Mouse (Mus musculus) C2C12 (cell line): Measurements from ENCODE around the gene Slc35f4. TPM values are rescaled to one million over a fixed set of nuclear protein-coding genes. Genes with fewer than 3 reads are reported as not detected.

ENCODE experiments used
- H3K27me3 ChIP-seq: one replicate; pipeline ENCODE4 v1.6.1; 2011; ENCODE audit not compliant: control insufficient read depth, insufficient read depth, insufficient read length
- H3K36me3 ChIP-seq: one replicate; pipeline ENCODE4 v1.6.1; 2011; ENCODE audit not compliant: control insufficient read depth, insufficient read depth
- H3K4me3 ChIP-seq: one replicate; pipeline ENCODE4 v1.5.1; 2011; ENCODE audit warnings: mild to moderate bottlenecking, control low read depth; ENCODE audit not compliant: poor library complexity, insufficient read depth, severe bottlenecking
- H3K79me2 ChIP-seq: one replicate; pipeline ENCODE4 v1.6.1; 2011; ENCODE audit not compliant: control insufficient read depth, insufficient read depth
- H3K79me3 ChIP-seq: one replicate; pipeline ENCODE4 v1.6.1; 2011; ENCODE audit warnings: low read depth, control low read depth
- H3ac ChIP-seq: one replicate; pipeline ENCODE3; 2011; ENCODE audit warnings: low read depth; ENCODE audit not compliant: control insufficient read depth, insufficient read length
- CEBPB ChIP-seq: IDR thresholded peaks from one replicate; pipeline ENCODE4 v1.6.1; 2011; ENCODE audit warnings: low read depth, mild to moderate bottlenecking, control low read depth, moderate library complexity
- CTCF ChIP-seq: IDR thresholded peaks from one replicate; pipeline ENCODE4 v1.5.1; 2011; ENCODE audit not compliant: control insufficient read depth, insufficient read depth, insufficient read length
- FOSL1 ChIP-seq: IDR thresholded peaks from one replicate; pipeline ENCODE4 v1.8.0; 2011; ENCODE audit warnings: mild to moderate bottlenecking, low read length; ENCODE audit not compliant: poor library complexity, insufficient read depth, severe bottlenecking
- MAX ChIP-seq: IDR thresholded peaks from one replicate; pipeline ENCODE4 v1.6.1; 2011; ENCODE audit warnings: mild to moderate bottlenecking, control low read depth
- MYOD1 ChIP-seq: IDR thresholded peaks from one replicate; pipeline ENCODE4 v1.6.1; 2011; ENCODE audit warnings: low read depth; ENCODE audit not compliant: control insufficient read depth, insufficient read length
- MYOG ChIP-seq: IDR thresholded peaks from one replicate; pipeline ENCODE4 v1.6.1; 2011; ENCODE audit not compliant: control insufficient read depth, insufficient read length; ENCODE audit errors: extremely low read depth
- USF1 ChIP-seq: IDR thresholded peaks from one replicate; pipeline ENCODE4 v1.6.1; 2011; ENCODE audit warnings: low read depth, mild to moderate bottlenecking, control low read depth, moderate library complexity
- polyA plus RNA-seq: library from polyadenylated mRNA; unstranded; fragments of >200 nt; fragmentation: generic; extraction: Trizol; gene quantifications from one replicate; pipeline ENCODE4 v1.2.1, GENCODE M21; 2012; ENCODE audit warnings: missing spikeins

Slc35f4 gene
- polyA plus RNA-seq, 1 experiment: not detected

DNA sequence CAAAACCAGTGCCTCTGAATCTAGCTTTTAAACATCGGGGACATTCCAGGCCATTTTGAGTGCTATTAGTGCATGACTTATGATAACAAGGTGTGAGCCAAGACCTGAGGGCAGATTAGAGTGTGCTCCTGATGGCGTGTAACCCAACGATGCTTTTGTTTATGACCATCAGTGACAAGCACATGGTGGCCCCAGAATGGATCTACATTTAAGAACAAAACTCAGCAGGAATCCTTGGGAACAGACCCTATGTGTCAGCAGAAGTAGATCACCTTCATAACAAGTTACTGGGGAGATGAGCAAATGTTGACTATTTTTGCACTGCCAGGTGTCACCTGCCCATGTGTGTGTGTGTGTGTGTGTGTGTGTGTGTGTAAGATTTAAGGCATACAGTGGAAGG is 218.0 kb downstream of the Slc35f4 start:
- Histone ChIP-seq H3K79me3 (no peaks in the 10 kb centered on the region), H3K36me3 (no peaks in the 10 kb centered on the region), H3ac (no peak overlapping the region), H3K4me3 (no peak overlapping the region), H3K27me3 (no peaks in the 10 kb centered on the region), H3K79me2 (no peaks in the 10 kb centered on the region)
- TF ChIP-seq MYOD1: no peak

DNA sequence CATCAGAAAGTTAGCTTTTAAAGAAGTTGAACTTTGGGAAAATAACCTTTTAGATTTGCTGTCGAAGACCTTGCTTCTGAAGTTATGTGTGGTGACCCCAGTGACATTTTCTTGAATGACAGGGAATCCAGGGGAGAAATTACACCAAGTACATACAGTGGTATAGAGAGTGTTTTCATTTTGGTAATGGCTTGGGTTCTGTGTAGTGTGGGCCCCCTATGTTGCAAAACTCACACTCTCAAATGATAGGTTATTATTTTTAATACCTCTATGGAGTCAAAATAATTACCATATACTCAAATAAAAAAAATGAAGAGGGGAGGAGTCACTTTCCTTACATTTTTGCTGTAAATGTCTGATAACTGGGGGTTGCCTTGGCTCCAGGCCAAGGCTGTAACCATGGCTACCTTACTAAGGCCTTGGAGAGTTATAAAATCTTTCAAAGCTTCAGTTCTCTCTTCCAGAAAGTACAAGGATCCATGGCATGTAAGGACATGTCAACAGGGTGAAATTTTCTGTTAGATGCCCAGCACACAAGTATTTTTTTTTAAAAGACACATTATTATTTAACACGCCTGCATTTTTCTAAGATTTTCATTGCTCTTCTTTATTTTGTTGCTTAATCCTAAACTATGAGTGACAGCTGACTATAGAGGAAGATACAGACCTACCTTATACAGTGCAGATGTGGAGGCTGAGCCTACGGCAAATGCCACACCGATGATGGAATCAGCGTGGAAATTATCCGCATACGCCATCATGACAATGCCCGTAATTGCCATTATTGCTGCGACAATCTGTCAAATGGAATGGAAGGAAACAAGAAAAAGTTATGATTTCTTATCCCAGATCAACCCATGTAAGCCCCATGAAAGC is 220.1 kb downstream of the Slc35f4 start:
- Histone ChIP-seq H3K79me2 (no peaks in the 10 kb centered on the region), H3K36me3 (no peaks in the 10 kb centered on the region), H3ac (no peak overlapping the region), H3K27me3 (no peaks in the 10 kb centered on the region), H3K79me3 (no peaks in the 10 kb centered on the region), H3K4me3 (no peak overlapping the region)
- TF ChIP-seq FOSL1: no peak

DNA sequence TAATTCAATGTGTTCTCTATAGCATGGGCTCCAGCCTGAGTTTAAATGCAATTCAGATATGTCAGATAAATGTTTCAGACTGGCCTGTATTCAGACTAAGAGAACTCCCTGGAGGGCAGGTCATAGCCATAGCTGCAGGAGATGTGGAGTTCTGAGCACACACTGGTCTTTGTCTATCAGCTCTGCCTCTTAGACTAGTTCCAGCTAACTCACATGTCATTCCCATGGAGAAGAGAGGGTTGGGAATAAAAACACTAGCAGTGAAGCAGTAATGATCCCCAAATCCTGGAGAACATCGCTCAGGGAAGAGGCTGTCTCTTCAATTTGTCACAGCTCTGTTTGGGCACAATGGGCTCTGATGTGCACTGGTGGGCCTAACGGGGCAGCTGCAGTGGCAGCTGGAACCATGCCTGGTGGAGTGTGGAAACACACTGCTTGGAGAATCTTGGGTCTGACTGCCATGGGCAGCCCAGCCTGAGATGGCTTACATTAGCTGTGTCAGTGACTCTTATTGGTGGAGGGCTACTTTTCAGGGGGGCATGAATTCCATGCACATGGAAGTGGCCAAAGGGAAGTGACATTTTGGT is 223.5 kb downstream of the Slc35f4 start:
- H3K27me3 ChIP-seq: no peaks in the 10 kb centered on the region
- no peaks in the 10 kb centered on the region for H3K36me3 ChIP-seq
- H3ac ChIP-seq: no peak overlapping the region
- no peaks in the 10 kb centered on the region for H3K79me3 ChIP-seq
- no peak overlapping the region for H3K4me3 ChIP-seq
- TF ChIP-seq MYOD1: no peak
- TF ChIP-seq CEBPB: no peak
- TF ChIP-seq MYOG: no peak
- no peaks in the 10 kb centered on the region for H3K79me2 ChIP-seq

DNA sequence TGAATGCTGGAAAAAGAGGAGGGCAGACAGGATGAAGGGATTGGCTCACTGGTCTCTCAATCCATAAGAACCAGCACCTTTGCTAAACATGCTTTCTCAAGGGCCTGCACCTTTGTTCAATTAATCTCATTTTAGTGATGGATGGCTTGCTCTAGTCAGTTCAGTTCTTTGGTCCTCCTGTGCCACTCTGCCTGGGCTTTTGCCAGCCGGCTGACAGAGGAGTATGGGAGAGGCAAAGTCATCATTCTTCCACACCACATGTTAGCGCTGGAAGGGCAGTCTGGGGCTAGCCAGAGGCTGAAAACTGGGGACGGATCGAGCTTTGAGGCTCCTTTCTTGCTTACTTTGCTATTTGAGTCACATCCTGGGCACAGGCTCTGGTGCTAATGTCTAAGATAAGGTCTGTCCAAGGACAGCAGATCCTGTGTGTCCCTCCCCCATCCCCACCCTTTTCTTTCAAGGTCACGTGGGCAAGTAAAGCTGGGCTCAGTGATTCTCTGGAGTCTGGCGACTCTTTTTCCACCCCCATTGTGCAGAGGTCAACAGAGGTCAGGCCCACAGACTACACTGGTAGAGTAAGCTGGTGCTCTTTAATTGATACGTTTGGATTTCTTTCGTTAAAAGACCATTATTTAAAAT is 224.7 kb downstream of the Slc35f4 start:
- no peak overlapping the region for H3K4me3 ChIP-seq
- H3K79me3 ChIP-seq: no peaks in the 10 kb centered on the region
- no peaks in the 10 kb centered on the region for H3K79me2 ChIP-seq
- TF ChIP-seq FOSL1 (no peak), MAX (no peak), MYOD1 (no peak), CTCF (no peak), USF1 (no peak), CEBPB (no peak), MYOG (no peak)
- no peaks in the 10 kb centered on the region for H3K27me3 ChIP-seq
- no peaks in the 10 kb centered on the region for H3K36me3 ChIP-seq
- no peak overlapping the region for H3ac ChIP-seq

DNA sequence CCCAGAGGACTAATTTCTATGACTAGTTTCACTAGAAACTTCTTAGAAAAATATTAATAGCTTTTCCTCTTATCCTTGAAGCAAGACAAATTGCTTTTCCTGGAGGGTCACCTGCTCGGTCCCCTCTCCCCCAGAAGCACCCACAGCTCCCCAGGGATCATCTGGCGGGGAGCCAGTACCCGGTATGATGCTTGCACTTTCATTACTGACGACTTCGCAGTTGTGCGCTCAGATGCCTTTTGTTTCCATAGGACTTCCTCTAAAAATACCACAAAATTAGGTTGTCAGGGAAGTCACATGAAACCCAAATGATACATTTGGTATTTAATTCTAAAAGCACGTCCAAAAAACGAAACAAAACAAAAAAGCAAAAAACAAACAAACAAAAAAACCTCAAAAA is 225.5 kb downstream of the Slc35f4 start:
- H3K36me3 ChIP-seq: no peaks in the 10 kb centered on the region
- no peaks in the 10 kb centered on the region for H3K27me3 ChIP-seq
- no peak overlapping the region for H3K4me3 ChIP-seq
- no peak overlapping the region for H3ac ChIP-seq
- TF ChIP-seq USF1 (no peak), MYOG (no peak), MAX (no peak), FOSL1 (no peak), MYOD1 (no peak), CEBPB (no peak)
- H3K79me3 ChIP-seq: no peaks in the 10 kb centered on the region
- H3K79me2 ChIP-seq: no peaks in the 10 kb centered on the region

DNA sequence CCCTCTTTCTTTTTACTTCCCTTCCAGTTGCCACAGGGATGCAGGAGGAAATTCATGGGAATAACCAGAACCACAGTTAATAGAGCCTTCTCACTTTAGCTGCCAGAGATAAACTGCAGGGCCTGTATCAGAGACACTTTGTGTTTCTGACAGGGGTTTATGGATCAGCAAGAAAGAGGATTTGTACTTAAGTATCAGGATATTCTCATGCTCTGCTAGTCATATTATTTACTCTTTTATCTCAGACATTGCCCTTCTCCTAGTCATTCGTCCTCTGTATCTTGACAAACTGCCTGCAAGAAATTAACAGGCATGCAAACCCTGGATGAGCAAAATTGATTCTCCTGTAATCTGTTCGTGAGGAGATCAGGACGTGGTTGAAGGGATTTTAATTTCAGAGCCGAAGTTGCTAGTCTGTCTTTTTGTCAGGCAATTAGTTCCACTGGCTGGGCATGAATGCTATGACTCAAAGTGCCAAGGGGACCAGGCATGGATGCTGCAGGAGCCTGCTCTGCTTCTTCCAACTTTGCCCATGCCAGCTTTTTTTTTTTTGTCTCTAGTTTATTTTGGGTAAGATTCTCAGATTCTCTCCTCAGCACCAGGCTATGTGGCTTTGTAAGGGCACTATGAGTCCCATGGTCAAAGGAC is 231.9 kb downstream of the Slc35f4 start:
- H3ac ChIP-seq: no peak overlapping the region
- H3K79me2 ChIP-seq: no peaks in the 10 kb centered on the region
- no peaks in the 10 kb centered on the region for H3K27me3 ChIP-seq
- TF ChIP-seq CEBPB (no peak), MYOG (no peak), CTCF (no peak), MAX (no peak), USF1 (no peak), FOSL1 (no peak), MYOD1 (no peak)
- H3K4me3 ChIP-seq: no peak overlapping the region
- no peaks in the 10 kb centered on the region for H3K79me3 ChIP-seq
- no peaks in the 10 kb centered on the region for H3K36me3 ChIP-seq
